Mouse (Mus musculus) intestine, embryonic 15.5 days (tissue): ENCODE measurements at regions not wholly inside any gene's neighbourhood (a gene's known extent, or its start where the extent isn't known, plus 50 kb on each side); places are given as distances from the start of the nearest gene placed in this dataset.

Experiments
- ATAC-seq: fragments of 200-750 bp; cut with Nextera tagmentation; 2 replicates; pipeline ENCODE4 v1.8.0; 2017; ENCODE audit warnings: moderate TSS enrichment, moderate library complexity
- H3K27ac ChIP-seq: fragments of 300-500 bp; sonication (generic); 2 replicates; pipeline ENCODE4 v1.5.1; 2015; ENCODE audit warnings: mild to moderate bottlenecking, inconsistent platforms
- H3K27me3 ChIP-seq: fragments of 300-500 bp; sonication (generic); replicated peaks from 2 replicates; pipeline ENCODE4 v1.6.1; 2015; ENCODE audit warnings: inconsistent platforms
- H3K36me3 ChIP-seq: fragments of 300-500 bp; sonication (generic); 2 replicates; pipeline ENCODE4 v1.6.1; 2015; ENCODE audit warnings: inconsistent platforms
- H3K4me1 ChIP-seq: fragments of 300-500 bp; sonication (generic); replicated peaks from 2 replicates; pipeline ENCODE4 v1.6.1; 2015; ENCODE audit warnings: inconsistent platforms
- H3K4me2 ChIP-seq: fragments of 300-500 bp; sonication (generic); replicated peaks from 2 replicates; pipeline ENCODE4 v1.6.1; 2015; ENCODE audit warnings: mild to moderate bottlenecking, inconsistent platforms
- H3K4me3 ChIP-seq: fragments of 300-500 bp; sonication (generic); replicated peaks from 2 replicates; pipeline ENCODE4 v1.5.1; 2015; ENCODE audit warnings: inconsistent platforms
- H3K9ac ChIP-seq: fragments of 300-500 bp; sonication (generic); 2 replicates; pipeline ENCODE4 v1.6.1; 2015; ENCODE audit warnings: inconsistent platforms
- H3K9me3 ChIP-seq: fragments of 300-500 bp; sonication (generic); 2 replicates; pipeline ENCODE4 v1.6.1; 2016; ENCODE audit warnings: inconsistent platforms
- WGBS: fragments of 180-500 bp; shearing (Covaris S2); methylation state at CpG from one replicate; pipeline ENCODE4 v1.1.7; 2015; 5-methylcytosine and 5-hydroxymethylcytosine counted together

DNA sequence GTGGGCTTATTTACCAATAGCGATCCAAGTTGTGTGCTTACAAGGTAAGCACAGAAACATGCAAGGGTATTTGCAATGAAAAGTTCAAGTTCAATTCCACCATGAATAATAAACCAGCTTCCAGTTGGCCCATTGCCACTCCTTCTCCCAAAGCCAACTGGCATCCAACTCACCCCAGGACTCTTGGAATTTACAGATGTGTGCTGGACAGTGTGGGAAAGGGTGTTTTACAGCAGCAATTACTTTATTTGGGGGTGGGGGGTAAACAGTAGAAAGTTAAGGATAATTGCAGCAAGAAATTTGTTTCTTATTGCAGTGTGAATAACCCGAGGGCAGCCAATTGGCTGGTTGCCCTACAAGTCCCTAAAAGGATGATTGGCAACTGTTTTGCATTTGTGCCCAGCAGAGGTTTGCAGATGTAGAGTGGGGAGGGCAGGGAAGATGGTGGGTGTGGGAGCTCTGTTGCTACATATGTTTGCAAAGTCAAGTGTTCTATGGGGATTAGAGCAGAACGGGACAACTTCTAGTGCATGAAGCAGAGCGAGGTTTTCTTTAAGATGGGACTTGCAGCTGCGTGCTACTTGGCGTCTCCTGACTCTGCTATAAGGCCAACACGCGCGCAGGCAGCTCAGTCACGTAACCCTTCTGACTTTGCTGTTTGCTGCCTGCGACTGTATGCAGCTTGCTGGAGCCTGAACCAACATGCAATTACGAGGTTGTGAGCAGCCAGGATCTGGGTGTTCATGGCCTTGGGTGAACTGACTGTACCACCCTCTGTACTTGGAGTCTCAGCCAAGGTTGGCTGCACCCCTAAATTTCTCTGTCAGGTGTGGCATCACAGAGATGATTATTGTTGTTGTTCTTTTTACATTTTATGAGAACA lies 271.9 kb downstream of the Map2k6 start:
- H3K4me2 ChIP-seq = no peak overlapping the region
- H3K36me3 ChIP-seq = no peaks in the 10 kb centered on the region
- ATAC-seq = no peak
- H3K9me3 ChIP-seq = no peaks in the 10 kb centered on the region
- no peaks in the 10 kb centered on the region for H3K27me3 ChIP-seq
- no peak overlapping the region for H3K4me3 ChIP-seq
- 85% methylated on average over 12 of the region's 12 CpGs for WGBS
- H3K27ac ChIP-seq = no peak overlapping the region
- H3K4me1 ChIP-seq = no peaks in the 10 kb centered on the region
- no peak overlapping the region for H3K9ac ChIP-seq

DNA sequence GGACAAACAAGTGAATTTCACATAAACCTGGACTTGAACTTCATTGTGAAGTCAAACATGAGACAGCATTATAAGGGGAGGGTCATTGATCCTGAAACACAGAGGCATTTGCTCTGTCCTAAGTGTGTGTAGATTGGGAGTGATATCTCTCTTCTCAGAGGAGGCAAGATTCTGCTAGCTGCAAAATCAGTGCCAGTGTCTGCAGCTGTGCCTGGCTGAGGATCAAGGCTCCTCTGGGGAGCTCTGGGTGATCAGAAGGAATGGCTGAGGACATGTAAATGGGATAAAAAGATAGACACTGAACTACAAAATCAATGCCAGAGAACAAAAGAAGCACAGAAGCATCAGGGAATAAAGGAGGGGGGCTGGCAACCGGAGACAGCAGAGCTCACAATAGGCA lies 274.0 kb downstream of the Map2k6 start:
- no peak overlapping the region for H3K4me3 ChIP-seq
- ATAC-seq = no peak
- H3K9me3 ChIP-seq = no peaks in the 10 kb centered on the region
- H3K27me3 ChIP-seq = no peaks in the 10 kb centered on the region
- no peak overlapping the region for H3K9ac ChIP-seq
- WGBS = 61% methylated on average over 1 of the region's 1 CpGs
- no peaks in the 10 kb centered on the region for H3K4me1 ChIP-seq
- no peak overlapping the region for H3K4me2 ChIP-seq
- H3K36me3 ChIP-seq = no peaks in the 10 kb centered on the region
- H3K27ac ChIP-seq = no peak overlapping the region

DNA sequence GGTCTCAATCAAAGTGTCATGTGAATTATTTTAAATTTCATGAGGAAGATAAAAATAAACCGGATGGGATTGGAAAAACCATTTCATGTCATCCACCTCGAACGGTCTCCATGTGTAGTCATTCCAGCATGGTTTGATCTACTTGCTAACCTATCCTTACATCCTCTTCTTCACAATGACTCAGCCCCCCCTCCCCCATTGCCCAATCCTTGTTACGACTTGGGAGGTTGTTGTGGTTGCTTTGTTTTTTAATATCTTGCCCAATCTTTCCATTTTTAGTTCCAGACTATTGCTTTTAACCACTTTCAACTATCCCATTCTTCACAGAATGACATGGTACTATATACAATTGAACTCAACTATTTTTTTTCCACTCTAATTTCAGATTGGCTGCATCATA lies 275.0 kb upstream of the Kcnj16 start:
- Histone ChIP-seq H3K9ac (no peak overlapping the region), H3K4me3 (no peak overlapping the region), H3K36me3 (no peaks in the 10 kb centered on the region), H3K4me1 (no peaks in the 10 kb centered on the region), H3K27ac (no peak overlapping the region), H3K9me3 (no peaks in the 10 kb centered on the region), H3K27me3 (no peaks in the 10 kb centered on the region), H3K4me2 (no peak overlapping the region)
- WGBS = 82% methylated on average over 4 of the region's 4 CpGs
- no peak for ATAC-seq

GRCm38 (mm10) chr11:110697067-110697466 lies 270.8 kb upstream of the Kcnj16 start:
- WGBS = 70% methylated on average over 6 of the region's 6 CpGs
- no peak for ATAC-seq

GRCm38 (mm10) chr11:110698342-110698741 lies 269.5 kb upstream of the Kcnj16 start:
- Histone ChIP-seq H3K36me3 (no peaks in the 10 kb centered on the region), H3K27ac (no peak overlapping the region), H3K9me3 (no peaks in the 10 kb centered on the region), H3K27me3 (no peaks in the 10 kb centered on the region), H3K9ac (no peak overlapping the region), H3K4me3 (no peak overlapping the region), H3K4me2 (no peak overlapping the region), H3K4me1 (no peaks in the 10 kb centered on the region)
- WGBS = 81% methylated on average over 5 of the region's 5 CpGs
- no peak for ATAC-seq

More at GRCm38 (mm10) chr11:110697067-110697466, 270.8 kb upstream of the Kcnj16 start:
- Histone ChIP-seq H3K27me3 (no peaks in the 10 kb centered on the region), H3K9me3 (no peaks in the 10 kb centered on the region), H3K4me3 (no peak overlapping the region), H3K27ac (no peak overlapping the region), H3K4me2 (no peak overlapping the region), H3K36me3 (no peaks in the 10 kb centered on the region), H3K4me1 (no peaks in the 10 kb centered on the region), H3K9ac (no peak overlapping the region)

DNA sequence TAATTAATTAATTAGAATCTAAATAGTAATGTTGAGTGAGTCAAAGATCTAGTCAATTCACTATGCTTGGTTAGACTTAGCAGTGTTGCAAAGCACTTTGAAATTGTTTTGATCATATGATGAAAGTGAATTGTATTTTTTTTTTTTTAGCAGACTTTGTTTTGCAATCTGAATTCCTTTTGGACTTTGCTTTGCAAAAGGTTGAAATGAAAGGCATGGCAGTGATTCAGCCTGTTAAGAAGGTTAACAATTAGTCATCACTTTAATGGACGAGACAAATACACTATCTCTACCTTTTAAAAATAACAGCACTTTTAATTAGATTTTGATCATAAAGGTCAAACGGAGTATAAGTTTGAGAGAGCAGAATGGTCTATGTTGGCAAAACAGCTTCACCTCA lies 266.9 kb upstream of the Kcnj16 start:
- Histone ChIP-seq H3K36me3 (no peaks in the 10 kb centered on the region), H3K4me1 (no peaks in the 10 kb centered on the region), H3K9ac (no peak overlapping the region), H3K4me3 (no peak overlapping the region), H3K27ac (no peak overlapping the region), H3K4me2 (no peak overlapping the region), H3K27me3 (no peaks in the 10 kb centered on the region), H3K9me3 (no peaks in the 10 kb centered on the region)
- 87% methylated on average over 2 of the region's 2 CpGs for WGBS
- no peak for ATAC-seq

DNA sequence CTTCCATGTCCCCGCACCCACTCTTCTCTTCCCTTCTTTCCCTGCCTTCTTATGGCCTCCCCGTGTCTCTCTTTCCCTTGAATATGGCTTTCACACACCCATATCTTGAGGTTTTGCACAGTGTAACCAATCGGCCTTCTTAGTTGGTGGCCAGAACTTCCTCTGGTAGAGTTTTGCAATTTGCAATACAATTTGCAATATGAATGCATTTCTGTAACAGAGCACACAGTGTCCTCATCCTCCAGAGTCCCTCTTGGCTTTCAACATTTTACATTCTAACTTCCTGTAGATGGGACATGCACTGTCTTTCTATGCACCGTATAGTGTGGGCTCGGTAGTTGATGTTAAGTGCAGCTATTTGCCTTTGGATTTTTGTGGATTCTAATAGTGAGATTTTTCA lies 265.7 kb upstream of the Kcnj16 start:
- WGBS = 89% methylated on average over 5 of the region's 5 CpGs
- Histone ChIP-seq H3K27me3 (no peaks in the 10 kb centered on the region), H3K9me3 (no peaks in the 10 kb centered on the region), H3K4me2 (no peak overlapping the region), H3K27ac (no peak overlapping the region), H3K4me3 (no peak overlapping the region), H3K36me3 (no peaks in the 10 kb centered on the region), H3K4me1 (no peaks in the 10 kb centered on the region), H3K9ac (no peak overlapping the region)
- ATAC-seq = no peak

DNA sequence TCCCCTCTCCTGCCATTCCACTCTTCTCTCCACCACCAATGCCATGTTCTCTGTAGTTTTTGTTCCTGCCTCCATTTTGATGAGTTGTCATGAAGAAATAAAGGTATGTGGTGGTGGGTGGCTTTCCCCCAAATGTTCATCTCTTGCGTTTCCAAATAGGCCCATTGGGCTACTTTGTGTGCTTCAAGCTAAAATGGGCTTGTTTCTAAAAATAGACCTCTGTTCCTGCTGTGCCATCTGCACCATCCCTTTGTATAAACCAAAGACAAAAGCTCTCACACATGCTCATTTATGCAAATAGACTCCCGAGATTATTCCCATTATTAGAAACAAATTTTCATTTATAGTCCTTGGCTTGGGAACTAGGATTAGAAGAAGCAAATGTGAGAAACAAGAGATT lies 264.3 kb upstream of the Kcnj16 start:
- ATAC-seq = no peak
- 82% methylated on average over 2 of the region's 2 CpGs for WGBS
- Histone ChIP-seq H3K9ac (no peak overlapping the region), H3K4me1 (no peaks in the 10 kb centered on the region), H3K9me3 (no peaks in the 10 kb centered on the region), H3K27me3 (no peaks in the 10 kb centered on the region), H3K36me3 (no peaks in the 10 kb centered on the region), H3K4me2 (no peak overlapping the region), H3K27ac (no peak overlapping the region), H3K4me3 (no peak overlapping the region)

DNA sequence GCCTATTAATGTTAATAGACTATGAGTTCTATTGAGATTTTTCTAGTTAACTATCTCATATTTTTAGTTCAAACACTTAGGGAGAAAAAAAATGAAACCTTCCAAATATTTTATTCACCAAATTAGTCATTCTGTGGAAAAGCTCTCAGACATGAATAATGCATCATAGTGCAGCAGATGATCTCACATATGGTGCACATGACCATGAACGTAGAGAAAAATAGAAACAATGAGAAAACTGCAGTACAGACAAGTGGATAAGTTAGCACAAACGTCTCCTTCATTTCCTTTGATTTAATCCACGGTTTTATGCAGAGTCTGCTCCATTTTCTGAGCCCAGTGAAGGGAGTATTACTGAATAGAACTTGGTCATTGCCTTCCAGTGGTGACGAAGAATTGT lies 260.5 kb upstream of the Kcnj16 start:
- Histone ChIP-seq H3K9me3 (no peaks in the 10 kb centered on the region), H3K36me3 (no peaks in the 10 kb centered on the region), H3K9ac (no peak overlapping the region), H3K27me3 (no peaks in the 10 kb centered on the region), H3K4me3 (no peak overlapping the region), H3K27ac (no peak overlapping the region), H3K4me2 (no peak overlapping the region), H3K4me1 (no peaks in the 10 kb centered on the region)
- ATAC-seq = no peak
- WGBS = 83% methylated on average over 4 of the region's 4 CpGs

DNA sequence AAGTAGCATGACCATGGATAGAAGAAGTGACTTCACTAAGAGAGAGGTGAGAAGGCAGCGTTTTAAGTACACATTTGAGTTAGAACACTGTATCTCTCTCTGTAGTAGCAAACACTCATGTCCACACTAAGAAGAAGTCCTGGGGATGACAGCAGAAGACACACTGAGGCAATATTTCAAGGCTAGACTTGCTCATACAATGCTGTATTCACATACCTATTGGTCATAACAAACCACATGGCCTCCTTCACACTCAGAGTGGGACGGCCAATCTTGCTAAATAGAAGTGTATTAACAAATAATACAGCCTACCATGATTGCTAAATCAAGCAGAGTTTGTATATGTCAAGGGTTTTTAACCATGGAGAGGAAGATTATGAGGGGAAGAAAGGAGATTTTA lies 252.5 kb upstream of the Kcnj16 start:
- ATAC-seq = no peak
- Histone ChIP-seq H3K4me2 (no peak overlapping the region), H3K4me1 (no peaks in the 10 kb centered on the region), H3K27me3 (no peaks in the 10 kb centered on the region), H3K4me3 (no peak overlapping the region), H3K27ac (no peak overlapping the region), H3K36me3 (no peaks in the 10 kb centered on the region), H3K9ac (no peak overlapping the region), H3K9me3 (no peaks in the 10 kb centered on the region)
- 82% methylated on average over 2 of the region's 2 CpGs for WGBS

DNA sequence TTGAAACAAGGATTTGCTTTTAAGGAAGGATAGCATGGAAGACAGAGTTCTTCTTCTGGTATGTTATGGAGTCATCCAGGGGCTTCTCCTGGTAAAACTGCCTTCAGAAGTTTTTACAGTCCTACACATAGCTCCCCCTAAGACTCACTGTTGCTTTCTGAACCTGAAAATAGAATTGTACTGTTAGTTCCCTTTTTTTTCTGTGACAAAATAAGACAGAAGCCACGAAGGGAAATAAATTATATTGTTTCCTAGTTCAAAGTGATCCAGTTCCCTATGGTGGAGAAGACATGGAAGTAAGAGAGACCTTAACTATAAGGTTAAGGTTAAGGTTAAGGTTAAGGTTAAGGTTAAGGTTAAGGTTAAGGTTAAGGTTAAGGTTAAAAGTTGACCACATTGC lies 251.5 kb upstream of the Kcnj16 start:
- Histone ChIP-seq H3K4me3 (no peak overlapping the region), H3K27me3 (no peaks in the 10 kb centered on the region), H3K27ac (no peak overlapping the region), H3K4me2 (no peak overlapping the region), H3K9me3 (no peaks in the 10 kb centered on the region), H3K36me3 (no peaks in the 10 kb centered on the region), H3K4me1 (no peaks in the 10 kb centered on the region), H3K9ac (no peak overlapping the region)
- ATAC-seq = no peak
- WGBS = 58% methylated on average over 1 of the region's 1 CpGs

DNA sequence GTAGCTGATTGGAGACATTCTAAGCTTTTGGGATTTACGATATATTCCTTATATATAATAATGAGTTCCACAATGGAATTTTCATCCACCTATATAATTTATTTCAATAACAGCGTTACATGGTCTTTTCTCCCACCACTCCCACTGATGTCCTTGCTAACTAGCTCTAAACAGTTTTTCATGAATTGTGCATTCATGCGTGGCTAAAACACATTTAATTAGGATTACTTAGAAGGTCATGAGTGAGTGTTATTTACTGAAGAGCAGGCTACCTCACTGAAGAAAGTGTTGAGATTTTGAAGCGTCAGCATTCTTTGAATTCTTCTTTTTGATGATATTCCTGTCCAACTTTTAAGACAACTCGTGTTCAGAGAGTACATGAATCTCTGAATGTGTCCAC lies 245.1 kb upstream of the Kcnj16 start:
- WGBS = 85% methylated on average over 5 of the region's 5 CpGs

GRCm38 (mm10) chr11:110723971-110724370 lies 243.9 kb upstream of the Kcnj16 start:
- no peak overlapping the region for H3K27ac ChIP-seq
- no peaks in the 10 kb centered on the region for H3K9me3 ChIP-seq
- no peaks in the 10 kb centered on the region for H3K27me3 ChIP-seq
- no peak overlapping the region for H3K4me3 ChIP-seq
- no peak for ATAC-seq
- no peaks in the 10 kb centered on the region for H3K36me3 ChIP-seq
- WGBS = 82% methylated on average over 6 of the region's 6 CpGs
- no peaks in the 10 kb centered on the region for H3K4me1 ChIP-seq
- no peak overlapping the region for H3K4me2 ChIP-seq
- no peak overlapping the region for H3K9ac ChIP-seq

More for the DNA sequence above, 245.1 kb upstream of the Kcnj16 start:
- ATAC-seq = no peak
- no peaks in the 10 kb centered on the region for H3K36me3 ChIP-seq
- no peaks in the 10 kb centered on the region for H3K27me3 ChIP-seq
- no peaks in the 10 kb centered on the region for H3K4me1 ChIP-seq
- no peak overlapping the region for H3K4me3 ChIP-seq
- H3K4me2 ChIP-seq = no peak overlapping the region
- H3K27ac ChIP-seq = no peak overlapping the region
- H3K9me3 ChIP-seq = no peaks in the 10 kb centered on the region
- no peak overlapping the region for H3K9ac ChIP-seq
